Mouse (Mus musculus): ENCODE measurements around the gene Olfr646. TPM values are rescaled to one million over a fixed set of nuclear protein-coding genes. Genes with fewer than 3 reads are reported as not detected.

Olfr646 gene
- total RNA-seq (2022): not detected

- no peak for DNase-seq (ENCODE audit: low spot score in 2 of 2)
Observed at GRCm38 (mm10) chr7:104104757-104104972, at the start of gene Olfr646. Gene Olfr646, plus strand, starts transcription at chr7:104104873.

- no peak for DNase-seq (ENCODE audit: low spot score in 2 of 2)
Observed at GRCm38 (mm10) chr7:104059215-104059614, 45.5 kb upstream of the Olfr646 start.

GRCm38 (mm10) chr7:104061345-104061744, 43.3 kb upstream of the Olfr646 start, which contains the start of gene 4930516K23Rik:
Gene 4930516K23Rik, minus strand, starts transcription at chr7:104061445.
- no peak for DNase-seq (ENCODE audit: low spot score in 2 of 2)

- DNase-seq (ENCODE audit: low spot score in 2 of 2): no peak
Observed at GRCm38 (mm10) chr7:104071769-104072168, 32.9 kb upstream of the Olfr646 start, which contains the start of gene Olfr644. Gene Olfr644, minus strand, starts transcription at chr7:104071869.

GRCm38 (mm10) chr7:104085365-104085764, 19.3 kb upstream of the Olfr646 start, which contains the start of gene Olfr645:
Gene Olfr645, minus strand, starts transcription at chr7:104085465.
- no peak for DNase-seq (ENCODE audit: low spot score in 2 of 2)

GRCm38 (mm10) chr7:104103913-104104756, 538 bp upstream of the Olfr646 start:
- DNase-seq (ENCODE audit: low spot score in 2 of 2): no peak

GRCm38 (mm10) chr7:104129726-104130125, 25.1 kb downstream of the Olfr646 start, which contains the start of gene Ubqln5:
Gene Ubqln5, minus strand, starts transcription at chr7:104129826.
- no peak for DNase-seq (ENCODE audit: low spot score in 2 of 2)

- no peak for DNase-seq (ENCODE audit: low spot score in 2 of 2)
Observed at GRCm38 (mm10) chr7:104137305-104137704, 32.6 kb downstream of the Olfr646 start, which contains the start of gene Olfr643. Gene Olfr643, minus strand, starts transcription at chr7:104137405.

- DNase-seq (ENCODE audit: low spot score in 2 of 2): no peak
Observed at GRCm38 (mm10) chr7:104143179-104143578, 38.5 kb downstream of the Olfr646 start, which contains the start of gene Ubqln3. Gene Ubqln3, minus strand, starts transcription at chr7:104143279.

GRCm38 (mm10) chr7:104150456-104150855, 45.8 kb downstream of the Olfr646 start, which contains the start of gene Ubqlnl:
Gene Ubqlnl, minus strand, starts transcription at chr7:104150556.
- DNase-seq (ENCODE audit: low spot score in 2 of 2): no peak

Other genes with a start within 250 kb of the Olfr646 start
- not detected for gene Olfr66, start 218.6 kb upstream of the Olfr646 start, total RNA-seq (2022)
- gene Olfr64, start 210.4 kb upstream of the Olfr646 start, total RNA-seq (2022): not detected
- gene Olfr65, start 201.4 kb upstream of the Olfr646 start, total RNA-seq (2022): not detected
- gene Olfr631, start 176.0 kb upstream of the Olfr646 start, total RNA-seq (2022): not detected
- gene Olfr632, start 170.5 kb upstream of the Olfr646 start, total RNA-seq (2022): not detected
- gene Olfr633, start 160.4 kb upstream of the Olfr646 start, total RNA-seq (2022): not detected
- not detected for gene Olfr635, start 133.7 kb upstream of the Olfr646 start, total RNA-seq (2022)
- gene Olfr638, start 106.1 kb upstream of the Olfr646 start, total RNA-seq (2022): not detected
- gene Olfr639, start 87.6 kb upstream of the Olfr646 start, total RNA-seq (2022): not detected
- not detected for gene Olfr640, start 79.3 kb upstream of the Olfr646 start, total RNA-seq (2022)
- not detected for gene Olfr641, start 69.4 kb upstream of the Olfr646 start, total RNA-seq (2022)
- gene Olfr642, start 52.2 kb upstream of the Olfr646 start, total RNA-seq (2022): not detected
- gene 4930516K23Rik, start 43.4 kb upstream of the Olfr646 start, total RNA-seq (2022): not detected
- not detected for gene Olfr644, start 33.0 kb upstream of the Olfr646 start, total RNA-seq (2022)
- gene Olfr645, start 19.4 kb upstream of the Olfr646 start, total RNA-seq (2022): not detected
- gene Ubqln5, start 25.0 kb downstream of the Olfr646 start, total RNA-seq (2022): not detected
- not detected for gene Olfr643, start 32.5 kb downstream of the Olfr646 start, total RNA-seq (2022)
- gene Ubqln3, start 38.4 kb downstream of the Olfr646 start, total RNA-seq (2022): not detected
- gene Ubqlnl, start 45.7 kb downstream of the Olfr646 start, total RNA-seq (2022): not detected
- not detected for gene Olfm5, start 60.0 kb downstream of the Olfr646 start, total RNA-seq (2022)
- not detected for gene Olfr648, start 78.5 kb downstream of the Olfr646 start, total RNA-seq (2022)
- not detected for gene Olfr649, start 91.1 kb downstream of the Olfr646 start, total RNA-seq (2022)
- under 1 TPM; 0.19 to 0.99 (median 0.20) TPM for gene Trim6, start 113.9 kb downstream of the Olfr646 start, total RNA-seq (2022)
- 1 to 10 TPM in 1 of 4 experiments, under 1 TPM in 3; 0.87 to 1.6 (median 0.95) TPM for gene Trim34a, start 139.6 kb downstream of the Olfr646 start, total RNA-seq (2022)
- gene Trim5, start 183.2 kb downstream of the Olfr646 start, total RNA-seq (2022): under 1 TPM; 0.56 to 0.70 (median 0.66) TPM
- gene Trim12a, start 210.6 kb downstream of the Olfr646 start, total RNA-seq (2022): 1 to 10 TPM; 2.1 to 2.6 (median 2.3) TPM
- not detected for gene Trim34b, start 224.6 kb downstream of the Olfr646 start, total RNA-seq (2022)
- gene Trim12c, start 248.5 kb downstream of the Olfr646 start, total RNA-seq (2022): 1 to 10 TPM; 2.3 to 3.1 (median 2.6) TPM